Mouse (Mus musculus) kidney, adult 2 months (tissue): Measurements from ENCODE around the gene Ak2. TPM values are rescaled to one million over a fixed set of nuclear protein-coding genes. Genes with fewer than 3 reads are reported as not detected.

ENCODE experiments used
- DNase-seq: peaks from one replicate; pipeline ENCODE4 v3.0.0; 2021
- H3K27ac ChIP-seq: fragments of 200-500 bp; 2 replicates; pipeline ENCODE4 v1.5.1; 2012; ENCODE audit warnings: low read depth, low read length, control low read depth, inconsistent platforms; ENCODE audit not compliant: insufficient read depth
- H3K27me3 ChIP-seq: fragments of 200-500 bp; replicated peaks from 2 replicates; pipeline ENCODE4 v1.6.1; 2012; ENCODE audit warnings: mild to moderate bottlenecking, moderate library complexity, low read length, inconsistent platforms; ENCODE audit not compliant: control insufficient read depth, insufficient read depth
- H3K36me3 ChIP-seq: fragments of 200-500 bp; 2 replicates; pipeline ENCODE4 v1.6.1; 2012; ENCODE audit warnings: mild to moderate bottlenecking, moderate library complexity, low read length, inconsistent platforms; ENCODE audit not compliant: control insufficient read depth, insufficient read depth
- H3K4me1 ChIP-seq: fragments of 200-500 bp; 2 replicates; pipeline ENCODE4 v1.6.1; 2011; ENCODE audit warnings: low read length; ENCODE audit not compliant: control insufficient read depth, insufficient read depth
- H3K4me3 ChIP-seq: fragments of 200-500 bp; 2 replicates; pipeline ENCODE4 v1.5.1; 2011; ENCODE audit warnings: mild to moderate bottlenecking, low read depth, low read length, control low read depth; ENCODE audit not compliant: insufficient read depth
- CTCF ChIP-seq: fragments of 200-500 bp; conservative IDR thresholded peaks from 2 replicates; pipeline ENCODE4 v1.5.1; 2011; ENCODE audit warnings: low read depth, mild to moderate bottlenecking, control low read depth, low read length, moderate library complexity, mixed read lengths; ENCODE audit not compliant: insufficient read depth, insufficient read length
- POLR2A ChIP-seq: fragments of 200-500 bp; IDR thresholded peaks from one replicate; pipeline ENCODE4 v1.6.1; 2011; ENCODE audit warnings: low read depth, low read length, control low read depth
- WGBS: fragments of 180-500 bp; shearing (Covaris S2); methylation state at CpG from one replicate; pipeline ENCODE4 v1.1.7; 2018; 5-methylcytosine and 5-hydroxymethylcytosine counted together
- polyA plus RNA-seq: library from polyadenylated mRNA; depleted of rRNA; stranded (reverse); fragments of >200 nt; gene quantifications from 2 replicates; pipeline ENCODE4 v1.2.3, GENCODE M21; 2012

The Ak2 gene
- polyA plus RNA-seq, 1 experiment: 110 TPM

DNA sequence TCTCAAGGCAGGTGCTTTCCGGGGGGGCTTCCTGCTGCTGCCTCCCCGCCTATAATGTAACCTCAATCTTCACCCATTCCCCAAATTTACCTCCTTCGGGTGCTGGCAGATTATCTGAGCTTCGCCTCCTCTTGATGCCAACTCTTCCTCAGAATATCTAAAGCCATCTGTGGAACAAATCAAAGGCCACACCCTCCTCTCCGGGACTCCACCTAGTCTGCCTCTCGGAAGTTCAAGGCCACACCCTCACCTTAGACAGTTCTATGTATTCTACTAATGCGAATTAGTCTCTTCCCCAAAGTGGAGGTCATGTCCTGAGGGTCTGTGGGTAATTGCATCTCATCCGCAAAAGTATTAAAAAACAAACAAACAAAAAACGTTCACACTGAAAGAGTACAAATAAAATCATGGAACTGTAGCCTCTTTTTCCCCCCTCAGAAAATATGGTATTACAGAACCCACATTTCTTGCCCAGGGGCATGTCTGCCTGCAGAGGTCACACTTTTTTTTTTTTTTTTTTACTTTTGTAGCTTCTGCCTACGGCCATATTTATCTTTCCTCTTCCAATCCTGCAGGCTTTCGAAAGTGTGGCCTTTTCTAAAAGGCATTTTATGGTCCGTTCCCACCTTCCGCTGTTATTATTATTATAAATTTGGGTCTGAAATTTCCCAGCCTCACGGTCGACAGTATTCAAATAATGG is 56.1 kb downstream of the Ak2 start:
- DNase-seq: no peak
- Histone ChIP-seq H3K27ac (no peak overlapping the region), H3K36me3 (no peaks in the 10 kb centered on the region), H3K4me1 (no peaks in the 10 kb centered on the region), H3K4me3 (no peak overlapping the region), H3K27me3 (no peaks in the 10 kb centered on the region)
- WGBS: 33% methylated on average over 15 of the region's 15 CpGs
- TF ChIP-seq CTCF: no peak
- TF ChIP-seq POLR2A: no peak

DNA sequence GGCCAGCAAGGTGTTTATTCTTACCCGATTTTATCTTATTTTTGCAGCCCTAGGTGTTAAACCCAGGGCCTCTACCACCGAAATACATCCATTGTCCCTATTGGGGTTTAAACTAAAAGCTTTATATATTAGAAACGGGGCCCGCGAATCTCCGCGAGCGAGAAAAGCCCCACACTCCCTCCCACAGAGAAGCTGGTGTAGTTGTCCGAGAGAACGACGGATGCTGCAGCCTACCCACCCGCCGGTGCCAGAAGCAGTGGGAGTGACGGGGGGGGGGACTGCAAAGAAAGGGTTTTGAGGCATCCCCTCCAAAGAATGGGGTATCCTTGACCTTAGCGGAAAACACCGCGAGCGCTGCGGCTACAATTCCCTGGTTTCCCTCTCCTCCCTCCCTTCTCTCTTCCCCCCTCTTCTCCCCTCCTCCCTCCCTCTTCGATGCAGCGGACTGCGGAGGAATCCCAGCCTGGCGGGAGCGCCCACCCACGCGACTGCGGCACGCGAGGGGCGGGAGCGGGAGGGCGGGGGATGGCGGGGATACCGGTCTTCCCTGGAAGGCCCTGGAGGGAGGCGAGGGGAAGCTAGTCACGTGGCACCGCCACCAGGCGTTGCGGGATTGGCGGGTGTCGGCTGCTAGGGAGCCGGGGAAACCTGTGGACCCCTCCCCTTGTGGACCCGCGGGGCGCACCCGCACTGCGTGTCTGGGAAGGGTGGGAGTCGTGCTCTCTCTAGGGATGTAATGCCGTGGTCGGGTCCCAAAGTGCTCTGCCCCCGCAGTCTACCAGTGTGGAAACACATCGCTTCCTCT is 56.9 kb downstream of the Ak2 start:
- no peak overlapping the region for H3K27ac ChIP-seq
- WGBS: under 1% methylated on average over 52 of the region's 52 CpGs
- peak overlapping the region; percentile 48 for H3K4me3 ChIP-seq
- DNase-seq: peak; percentile 51
- H3K27me3 ChIP-seq: no peaks in the 10 kb centered on the region
- no peak for TF ChIP-seq CTCF
- TF ChIP-seq POLR2A: no peak
- no peaks in the 10 kb centered on the region for H3K36me3 ChIP-seq
- H3K4me1 ChIP-seq: no peaks in the 10 kb centered on the region

DNA sequence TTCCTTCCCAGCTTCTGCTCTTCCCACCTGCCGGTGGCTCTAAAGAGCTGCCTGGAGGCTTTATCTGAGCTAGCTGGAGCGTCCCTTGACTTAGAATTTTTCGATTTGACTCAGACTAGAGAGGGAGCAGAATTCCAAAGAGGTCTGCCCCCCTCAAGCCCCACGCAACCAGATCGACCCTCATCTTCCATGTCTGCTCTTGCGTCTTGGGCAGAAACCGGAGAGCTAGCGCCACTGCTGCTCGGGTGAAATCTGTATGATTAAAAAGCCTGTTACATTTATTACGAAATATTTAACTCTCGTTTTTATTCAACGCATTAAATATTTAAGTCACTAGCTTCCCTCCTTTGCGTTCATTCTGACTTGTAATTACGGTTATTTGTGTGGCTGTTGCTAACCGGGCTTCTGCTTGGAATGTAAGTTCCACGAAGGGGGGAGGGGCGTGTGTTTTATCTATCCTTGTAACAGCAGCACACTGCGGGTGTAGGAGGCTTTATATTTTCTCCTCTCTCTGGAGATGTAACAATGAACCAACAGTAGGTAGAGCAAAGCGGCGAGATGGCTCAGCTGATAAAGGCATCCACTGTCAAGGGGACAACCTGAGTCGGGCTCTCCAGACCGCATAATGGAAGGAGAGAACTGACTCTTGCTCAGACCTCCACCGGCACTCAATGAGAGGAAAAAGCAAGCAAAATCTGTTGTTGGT is 57.7 kb downstream of the Ak2 start:
- Histone ChIP-seq H3K4me1 (no peaks in the 10 kb centered on the region), H3K27me3 (no peaks in the 10 kb centered on the region), H3K27ac (no peak overlapping the region), H3K4me3 (peak overlapping the region; percentile 48), H3K36me3 (no peaks in the 10 kb centered on the region)
- no peak for DNase-seq
- 7% methylated on average over 23 of the region's 23 CpGs for WGBS
- TF ChIP-seq CTCF: no peak
- TF ChIP-seq POLR2A: no peak

DNA sequence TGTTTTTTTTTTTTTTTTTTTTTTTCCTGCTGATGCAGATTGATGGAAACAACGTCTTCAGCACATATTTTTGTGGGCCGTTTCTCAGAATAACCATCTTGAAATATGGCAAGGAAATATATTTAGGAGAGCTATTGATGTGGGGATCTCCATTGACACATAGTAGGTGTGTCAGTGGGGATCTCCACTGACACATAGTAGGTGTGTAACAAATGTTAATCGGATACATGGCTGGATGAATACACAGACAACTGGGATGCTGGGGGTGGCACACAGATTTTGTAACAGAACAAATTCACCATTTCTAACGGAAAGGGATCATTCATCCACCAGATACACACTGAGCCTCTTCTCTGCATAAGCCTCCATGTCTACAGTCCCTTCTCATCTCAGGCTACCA is 58.6 kb downstream of the Ak2 start:
- Histone ChIP-seq H3K4me3 (no peak overlapping the region), H3K4me1 (no peaks in the 10 kb centered on the region), H3K36me3 (no peaks in the 10 kb centered on the region), H3K27me3 (no peaks in the 10 kb centered on the region), H3K27ac (no peak overlapping the region)
- no peak for TF ChIP-seq POLR2A
- TF ChIP-seq CTCF: no peak
- DNase-seq: no peak
- WGBS: 72% methylated on average over 4 of the region's 4 CpGs

DNA sequence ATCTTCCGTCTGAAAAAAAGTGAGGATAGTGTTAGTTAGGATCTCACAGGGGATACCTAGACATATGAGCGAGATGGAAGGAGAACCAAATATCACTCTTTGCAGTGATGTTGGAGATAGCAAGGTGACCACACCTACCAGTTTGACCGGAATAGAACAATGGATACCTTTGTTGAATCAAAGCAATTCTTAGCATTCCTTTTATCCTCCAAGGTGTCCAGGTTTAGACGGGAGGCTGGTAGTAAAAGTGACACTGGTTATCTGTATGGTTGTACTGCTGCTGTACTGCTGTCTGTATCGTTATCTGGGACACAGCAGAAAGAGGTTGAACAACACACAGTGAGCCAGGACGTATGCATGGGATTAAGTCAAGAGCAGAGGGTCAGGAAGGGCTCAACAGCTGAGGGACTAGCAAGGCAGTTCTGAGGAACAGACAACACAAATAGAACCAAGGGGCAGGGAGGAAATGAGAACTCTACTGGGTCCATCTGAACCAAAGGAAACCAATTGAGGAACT is 59.2 kb downstream of the Ak2 start:
- H3K4me3 ChIP-seq: no peak overlapping the region
- WGBS: 85% methylated on average over 6 of the region's 6 CpGs
- H3K27ac ChIP-seq: no peak overlapping the region
- H3K36me3 ChIP-seq: no peaks in the 10 kb centered on the region
- H3K4me1 ChIP-seq: no peaks in the 10 kb centered on the region
- no peaks in the 10 kb centered on the region for H3K27me3 ChIP-seq
- no peak for DNase-seq
- TF ChIP-seq POLR2A: no peak
- TF ChIP-seq CTCF: no peak

DNA sequence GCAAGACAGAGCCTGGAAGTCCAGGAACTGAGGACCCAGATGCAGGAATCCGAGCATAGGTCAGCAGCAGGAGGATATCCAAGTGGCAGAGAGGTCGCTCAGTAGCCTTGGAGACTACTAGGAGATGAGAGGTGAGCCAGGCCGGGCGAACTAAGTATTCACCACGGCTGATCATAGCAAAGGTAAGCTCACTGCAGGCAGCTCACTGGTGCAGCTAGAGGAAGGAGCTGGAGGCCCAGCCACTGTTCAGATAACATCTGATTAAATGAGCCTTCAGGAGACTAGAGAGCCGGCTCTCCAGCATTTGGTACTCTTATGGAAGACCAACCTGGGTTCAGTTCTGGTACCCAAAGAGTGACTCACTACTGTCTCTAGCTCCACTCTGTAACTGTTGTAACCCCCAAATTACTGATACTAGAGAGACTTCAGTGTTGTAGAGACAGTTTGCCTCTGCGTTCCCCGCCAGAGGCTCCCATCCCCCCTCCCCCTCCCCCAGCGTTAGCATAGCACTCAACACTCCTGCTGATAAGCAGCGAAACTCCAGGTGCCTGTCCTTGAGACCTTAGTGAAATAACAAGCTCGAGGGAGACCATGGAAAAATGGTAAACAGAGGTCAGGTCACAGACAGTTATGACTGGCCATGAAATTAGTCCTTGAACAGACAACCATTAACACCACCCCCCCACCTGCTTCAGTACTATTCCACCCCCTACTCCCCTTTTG is 59.9 kb downstream of the Ak2 start:
- DNase-seq: no peak
- Histone ChIP-seq H3K36me3 (no peaks in the 10 kb centered on the region), H3K27me3 (no peaks in the 10 kb centered on the region), H3K27ac (no peak overlapping the region), H3K4me1 (no peaks in the 10 kb centered on the region), H3K4me3 (no peak overlapping the region)
- WGBS: 58% methylated on average over 11 of the region's 11 CpGs
- TF ChIP-seq CTCF: no peak
- TF ChIP-seq POLR2A: no peak
